Mouse (Mus musculus) left cerebral cortex, adult 2 months (tissue): ENCODE results near the gene Smg9. TPM values are rescaled to one million over a fixed set of nuclear protein-coding genes. Genes with fewer than 3 reads are reported as not detected.

Experiments
- DNase-seq, 2 experiments: peaks; one replicate each; pipeline ENCODE4 v3.0.0; 2021 to 2022; ENCODE audit warnings: low spot score in 2 of 2, mixed read lengths in 1 of 2; ENCODE audit errors: extremely low spot score in 1 of 2
- H3K27ac ChIP-seq: fragments of 200-600 bp; 2 replicates; pipeline ENCODE4 v1.8.1; 2022
- H3K4me3 ChIP-seq: fragments of 200-600 bp; 2 replicates; pipeline ENCODE4 v1.8.1; 2022
- CTCF ChIP-seq: fragments of 200-600 bp; IDR thresholded peaks from 2 replicates; pipeline ENCODE4 v1.8.1; 2022; ENCODE audit warnings: antibody characterized with exemption, mild to moderate bottlenecking, moderate library complexity
- intact Hi-C: fragments of 180-260 bp; cut with DNase I; formaldehyde crosslinking; loops from one replicate; pipeline ENCODE4 v1.15.1; 2025
- total RNA-seq, 2 experiments: library from RNA; stranded (reverse); gene quantifications; 2 replicates each; pipeline ENCODE4 v1.2.3; 2021

The Smg9 gene
- total RNA-seq, 2 experiments from 2014 or later = 43.7 to 47.5 TPM

DNA sequence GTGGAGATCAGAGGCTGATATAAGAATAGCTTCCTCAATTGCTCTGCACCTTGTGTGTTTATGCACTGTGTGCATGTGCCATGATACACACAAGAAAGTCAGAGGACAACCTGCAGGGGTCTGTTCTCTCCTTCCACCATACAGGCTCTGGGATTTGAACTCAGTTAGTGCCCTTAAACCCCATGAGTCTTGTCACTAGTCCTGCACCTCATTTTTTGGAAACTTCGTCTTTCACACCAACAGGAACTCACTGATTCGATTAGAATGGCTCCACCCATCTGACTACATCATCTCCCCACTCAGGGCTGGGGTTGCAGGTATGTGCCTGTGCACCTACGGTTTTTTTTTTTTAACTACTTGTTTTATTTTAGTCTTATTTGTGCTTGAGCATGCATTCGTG is 31.2 kb upstream of the Smg9 start:
- intact Hi-C loops = no loop called here
- TF ChIP-seq CTCF = no peak

DNA sequence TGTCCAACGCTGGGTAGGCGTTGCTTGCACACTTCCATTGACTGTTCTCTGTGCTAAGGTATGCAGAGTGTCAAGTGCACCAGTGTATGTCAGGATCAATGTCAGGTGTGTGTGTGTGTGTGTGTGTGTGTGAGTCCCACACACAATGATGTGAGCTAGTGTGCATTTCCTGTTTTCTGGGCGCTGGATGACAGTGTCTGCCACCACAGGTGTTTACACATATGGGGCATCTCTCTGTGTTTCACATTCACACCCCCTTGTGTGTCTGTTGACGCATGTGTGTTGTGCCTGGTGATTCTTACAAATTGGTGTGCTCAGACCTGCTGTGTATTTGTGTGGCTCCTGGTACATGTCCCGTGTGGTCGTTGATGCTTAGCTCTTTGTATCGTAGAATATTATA is 30.5 kb upstream of the Smg9 start:
- no peak overlapping the region for H3K4me3 ChIP-seq
- DNase-seq = no peak
- intact Hi-C loops = no loop called here
- TF ChIP-seq CTCF = no peak
- no peak overlapping the region for H3K27ac ChIP-seq

More for the DNA sequence above, 31.2 kb upstream of the Smg9 start:
- H3K4me3 ChIP-seq = no peak overlapping the region
- H3K27ac ChIP-seq = no peak overlapping the region
- no peak for DNase-seq

DNA sequence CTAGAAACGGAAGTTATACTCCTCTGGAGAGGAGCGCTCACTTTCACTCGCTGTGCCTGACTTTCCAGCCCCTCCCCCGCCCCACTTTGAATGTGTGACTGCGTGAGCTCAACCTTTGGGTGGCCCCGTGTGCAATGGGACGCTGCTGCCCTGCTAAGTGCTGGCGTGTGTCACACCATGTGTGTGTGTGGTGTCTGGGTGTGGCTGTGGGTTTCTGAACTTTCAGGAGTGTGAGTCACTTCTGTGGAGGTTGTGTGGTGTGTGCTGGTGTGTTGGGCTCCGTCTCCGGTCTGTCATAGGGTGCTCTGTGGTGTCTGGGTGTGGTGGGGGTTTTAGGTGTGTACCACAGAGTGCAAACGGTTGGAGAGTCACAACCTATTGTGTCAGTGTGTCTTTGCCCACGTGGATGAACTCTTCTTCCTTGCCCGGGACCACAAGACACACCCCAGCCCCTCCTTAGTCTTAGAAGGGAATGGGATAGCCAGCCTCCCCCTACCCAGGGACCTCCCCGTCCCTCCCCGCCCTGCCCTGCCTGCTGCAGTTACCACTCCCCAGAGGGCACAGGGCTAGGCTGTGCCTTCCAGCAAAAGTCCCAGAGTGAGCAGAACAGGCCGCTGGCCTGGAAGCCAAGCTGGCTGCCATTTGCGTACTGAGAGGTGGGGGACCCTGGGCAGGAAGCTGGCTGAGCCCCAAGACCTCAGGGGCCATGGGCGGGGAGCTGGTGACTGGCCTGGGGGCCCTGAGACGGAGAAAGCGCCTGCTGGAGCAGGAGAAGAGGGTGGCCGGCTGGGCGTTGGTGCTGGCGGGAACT is 29.5 kb upstream of the Smg9 start, which contains the start of gene Kcnn4:
Gene Kcnn4 (plus strand): TSS at position 533 of the 811 bp plus-strand sequence.
- intact Hi-C loops = no loop called here
- TF ChIP-seq CTCF = no peak
- DNase-seq = no peak
- H3K27ac ChIP-seq = no peak within 1 kb of the TSS
- no peak within 1 kb of the TSS for H3K4me3 ChIP-seq

DNA sequence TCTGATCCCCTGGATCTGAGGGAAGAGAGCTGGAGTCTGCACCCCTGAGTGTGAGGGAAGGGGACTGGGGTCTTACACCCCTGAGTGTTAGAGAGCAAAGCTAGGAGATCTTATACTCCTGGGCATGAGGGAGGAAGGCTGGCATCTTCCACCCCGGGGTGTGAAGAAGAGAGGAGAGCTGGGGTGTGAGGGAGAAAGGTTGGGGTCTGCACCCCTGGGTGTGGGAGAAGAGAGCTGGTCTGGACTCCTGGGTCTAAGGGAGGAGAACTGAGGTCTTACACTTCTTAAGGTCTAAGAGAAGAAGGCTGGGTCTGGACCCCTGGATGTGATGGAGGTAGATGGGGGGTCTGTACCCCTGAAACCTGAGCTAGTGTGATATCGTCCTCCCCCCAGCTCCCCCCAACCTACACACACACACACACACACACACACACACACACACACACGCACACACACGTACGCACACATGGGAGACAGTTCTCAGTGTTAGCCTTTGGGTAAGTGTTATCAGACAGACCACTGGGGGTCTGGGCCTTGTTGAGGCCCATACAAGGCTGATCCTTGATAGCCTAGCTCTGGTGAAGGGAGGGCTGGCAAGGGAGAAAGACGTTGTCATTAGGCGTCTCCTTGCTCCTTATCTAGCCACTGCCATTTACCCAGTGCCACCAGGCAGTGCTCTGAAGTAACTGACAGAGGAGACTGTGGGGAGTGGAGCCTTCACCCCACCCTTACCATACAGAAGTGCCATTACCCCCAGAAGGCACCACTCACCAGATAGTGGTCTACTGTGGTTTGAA is 28.2 kb upstream of the Smg9 start:
- no peak overlapping the region for H3K27ac ChIP-seq
- no peak for TF ChIP-seq CTCF
- intact Hi-C loops = no loop called here
- H3K4me3 ChIP-seq = no peak overlapping the region
- no peak for DNase-seq

DNA sequence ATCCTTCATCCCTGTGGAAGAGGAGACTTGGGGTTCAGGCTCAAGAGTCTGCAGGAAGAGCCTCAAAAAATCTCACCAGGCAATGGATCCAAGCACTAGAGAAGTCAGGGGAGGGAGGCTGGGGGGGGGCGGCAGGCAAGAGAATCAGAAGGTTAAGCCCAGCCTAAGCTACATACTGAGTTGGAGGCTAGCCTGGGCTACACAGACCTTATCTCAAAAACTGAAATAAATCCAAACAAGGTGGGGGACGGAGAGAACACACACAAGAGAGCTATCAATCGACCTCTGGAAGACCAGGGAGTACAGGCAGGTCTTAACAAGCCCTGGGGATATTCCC is 27.6 kb upstream of the Smg9 start:
- DNase-seq = no peak
- no peak for TF ChIP-seq CTCF
- intact Hi-C loops = no loop called here
- no peak overlapping the region for H3K4me3 ChIP-seq
- no peak overlapping the region for H3K27ac ChIP-seq

DNA sequence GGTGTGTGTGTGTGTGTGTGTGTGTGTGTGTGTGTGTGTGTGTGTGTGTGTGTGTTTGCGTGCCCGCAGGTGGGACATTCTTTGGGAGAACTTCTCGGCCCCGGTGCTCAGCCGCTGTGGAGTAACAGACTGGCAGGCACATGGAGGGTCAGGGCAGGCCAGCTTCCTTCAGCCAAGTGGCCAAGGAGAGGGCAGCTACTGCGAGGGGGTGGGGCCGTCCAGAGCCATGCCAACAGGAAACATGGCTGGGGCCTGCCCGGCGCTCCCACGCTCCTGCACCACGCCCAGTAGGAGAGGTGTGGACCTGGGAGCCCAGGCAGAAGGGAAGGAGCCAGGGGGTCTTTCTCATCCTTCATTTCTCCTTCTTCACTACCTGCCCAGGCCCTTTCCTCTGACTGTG is 27.1 kb upstream of the Smg9 start:
- Histone ChIP-seq H3K27ac (no peak overlapping the region), H3K4me3 (no peak overlapping the region)
- TF ChIP-seq CTCF = no peak
- DNase-seq = no peak
- intact Hi-C loops = no loop called here

DNA sequence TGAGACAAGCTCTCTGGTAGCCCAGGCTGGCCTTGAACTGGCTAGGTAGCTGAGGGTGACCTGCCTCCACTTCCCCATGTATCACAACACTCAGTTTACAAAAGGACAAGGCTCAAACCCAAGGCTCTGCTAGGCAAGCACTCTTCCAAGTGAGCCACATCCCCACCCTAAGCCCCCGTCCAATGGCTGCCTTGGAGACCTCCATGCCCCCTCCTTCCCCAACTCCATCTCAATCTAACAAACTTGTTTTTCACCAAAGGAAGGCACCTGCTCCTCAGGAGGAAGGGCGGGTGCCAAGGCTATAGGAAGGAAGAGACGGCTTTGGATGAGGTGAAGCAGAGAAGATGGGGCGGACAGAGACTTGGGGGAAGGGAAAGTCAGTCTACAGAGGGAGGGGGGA is 26.6 kb upstream of the Smg9 start:
- no peak for TF ChIP-seq CTCF
- no peak for DNase-seq
- no peak overlapping the region for H3K4me3 ChIP-seq
- intact Hi-C loops = no loop called here
- no peak overlapping the region for H3K27ac ChIP-seq

DNA sequence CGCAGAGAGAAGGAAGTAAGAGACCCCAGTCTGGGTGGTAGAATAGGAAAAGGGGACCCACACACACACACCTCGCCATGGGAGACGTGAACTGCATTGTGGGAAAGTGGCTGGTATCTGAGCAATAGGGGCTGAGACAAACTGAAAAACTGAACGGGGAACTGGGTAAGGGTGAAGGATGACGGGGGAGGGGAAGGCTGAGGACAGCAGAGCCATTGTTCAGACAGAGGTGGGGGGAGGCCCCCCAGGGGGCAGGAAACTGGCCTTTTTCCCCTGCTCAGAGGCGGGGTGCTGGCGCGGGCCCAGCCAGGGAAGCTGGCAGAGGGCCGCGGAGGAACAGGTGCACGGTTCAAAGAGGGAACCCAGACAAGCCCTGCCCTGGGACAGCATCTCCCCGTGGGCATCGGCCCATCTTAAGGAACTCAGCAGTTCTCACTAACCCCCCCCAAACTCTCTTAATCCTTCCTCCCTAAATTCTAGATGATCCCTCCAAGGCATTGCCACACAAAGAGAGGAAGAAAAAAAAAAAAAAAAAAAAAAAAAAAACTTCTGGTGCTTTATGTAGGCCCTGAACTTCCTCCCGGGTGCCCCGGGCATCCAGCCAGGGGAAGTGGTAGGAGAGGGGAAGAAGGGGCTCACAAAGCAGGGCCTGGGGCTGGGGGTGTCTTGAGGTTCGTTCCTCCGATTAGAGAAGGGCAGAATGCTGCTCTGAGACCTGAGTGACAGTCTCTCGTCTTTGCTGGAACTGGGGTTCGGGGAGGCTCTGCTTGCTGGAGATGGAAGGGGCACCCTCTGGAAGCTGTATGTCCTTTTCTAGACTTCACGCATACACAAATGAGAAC is 25.7 kb upstream of the Smg9 start:
- no peak for TF ChIP-seq CTCF
- no peak overlapping the region for H3K4me3 ChIP-seq
- no peak overlapping the region for H3K27ac ChIP-seq
- peak in 1 of 2 experiments; percentile 42 for DNase-seq
- intact Hi-C loops = no loop called here

DNA sequence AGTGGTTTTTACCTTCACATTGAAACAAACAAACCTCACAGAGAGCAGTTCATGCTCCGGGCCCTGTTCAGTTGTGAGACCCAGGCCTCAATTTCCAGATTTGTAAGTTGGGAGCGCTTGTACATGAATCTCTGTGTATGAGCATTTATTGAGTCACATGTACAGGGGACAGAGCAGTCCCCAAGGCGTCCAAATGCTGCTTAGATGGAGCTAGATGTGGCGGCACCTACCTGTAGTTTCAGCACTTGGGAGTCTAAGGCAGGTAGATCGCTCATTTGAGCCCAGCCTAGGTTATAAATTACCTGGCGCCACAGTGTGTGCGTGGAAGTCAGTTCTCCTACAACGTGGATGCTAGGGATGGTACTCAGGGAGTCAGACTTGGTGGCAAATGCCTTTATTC is 23.0 kb upstream of the Smg9 start:
- no peak for DNase-seq
- intact Hi-C loops = no loop called here
- no peak overlapping the region for H3K4me3 ChIP-seq
- no peak overlapping the region for H3K27ac ChIP-seq
- TF ChIP-seq CTCF = no peak

DNA sequence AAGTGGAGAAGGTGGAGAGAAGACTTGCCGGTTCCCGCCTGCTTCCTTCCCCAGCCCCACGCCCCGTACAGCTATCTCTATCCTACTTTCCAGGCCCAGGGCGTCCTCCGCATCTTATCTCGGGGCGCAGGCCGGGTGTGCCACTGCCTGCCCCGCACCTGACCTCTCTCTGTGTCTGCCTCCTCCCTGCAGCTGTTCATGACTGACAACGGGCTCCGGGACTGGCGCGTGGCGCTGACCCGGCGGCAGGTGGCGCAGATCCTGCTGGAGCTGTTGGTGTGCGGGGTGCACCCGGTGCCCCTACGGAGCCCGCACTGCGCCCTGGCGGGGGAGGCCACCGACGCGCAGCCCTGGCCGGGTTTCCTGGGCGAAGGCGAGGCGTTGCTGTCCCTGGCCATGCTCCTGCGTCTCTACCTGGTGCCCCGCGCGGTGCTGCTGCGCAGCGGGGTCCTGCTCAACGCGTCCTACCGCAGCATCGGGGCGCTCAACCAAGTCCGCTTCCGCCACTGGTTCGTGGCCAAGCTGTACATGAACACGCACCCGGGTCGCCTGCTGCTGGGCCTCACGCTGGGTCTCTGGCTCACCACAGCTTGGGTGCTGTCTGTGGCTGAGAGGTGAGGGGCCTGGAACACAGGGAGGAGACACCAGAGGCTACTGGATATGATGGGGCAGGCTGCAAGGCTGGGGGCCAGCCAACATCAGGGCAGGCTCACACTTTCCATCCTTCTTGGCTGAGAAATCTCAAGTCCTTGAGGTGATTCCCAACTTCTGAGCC is 22.1 kb upstream of the Smg9 start:
- DNase-seq = peak; percentile 33 to 41
- TF ChIP-seq CTCF = peak; percentile 33
- Histone ChIP-seq H3K4me3 (0 out of 2 replicates have a peak overlapping the region, but pooled peaks have one; percentile 7), H3K27ac (no peak overlapping the region)
- intact Hi-C loops = loop anchor here (1.0 kb wide), 1 partner anchor 12 kb away; no protein-coding TSS in a partner anchor

DNA sequence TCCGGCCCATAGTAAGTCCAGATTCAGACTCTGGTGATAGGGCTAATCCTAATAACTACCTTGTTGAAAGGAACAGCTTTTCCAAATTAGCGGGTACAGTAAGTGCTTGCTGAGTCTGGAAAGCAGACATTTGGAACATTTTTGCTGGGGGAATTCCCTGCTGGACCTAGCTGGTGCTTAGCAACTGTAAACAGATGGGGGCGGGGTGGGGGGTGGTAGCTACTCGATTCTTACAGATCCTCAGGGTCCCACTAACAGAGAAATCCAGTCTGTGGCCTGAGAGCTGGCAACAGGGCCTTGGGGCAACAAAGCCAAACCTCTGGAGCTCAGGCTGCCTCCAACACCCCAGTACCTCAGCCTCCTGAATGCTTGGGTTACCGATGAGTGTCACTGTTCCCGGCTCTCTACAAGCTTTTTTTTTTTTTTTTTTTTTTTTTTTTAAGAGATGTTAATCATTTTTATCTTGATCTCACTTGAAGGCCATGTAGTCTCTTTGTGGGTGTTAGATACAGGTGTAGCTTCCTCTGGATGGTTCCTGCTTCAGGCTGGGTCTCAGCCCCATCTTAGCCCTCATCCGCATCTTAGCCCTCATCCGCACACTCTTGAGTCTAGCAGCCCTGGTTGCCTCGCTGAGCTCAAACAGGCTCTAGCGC is 21.2 kb upstream of the Smg9 start:
- no peak for DNase-seq
- Histone ChIP-seq H3K27ac (no peak overlapping the region), H3K4me3 (no peak overlapping the region)
- intact Hi-C loops = no loop called here
- no peak for TF ChIP-seq CTCF
